Mouse (Mus musculus): ENCODE results near the gene Haus2. TPM values are rescaled to one million over a fixed set of nuclear protein-coding genes. Genes with fewer than 3 reads are reported as not detected.
"Not testable (repeated sequence)": the region's sequence is repeated elsewhere in the genome, so short reads cannot be mapped to it uniquely, and the experiment has no call there.

Haus2 gene
- 19.9 and 27.4 TPM in 2 replicates for total RNA-seq (2014; fragmentation: Nextera tagmentation)
- 15.4 and 22.6 TPM in 2 replicates for total RNA-seq (2017)

DNA sequence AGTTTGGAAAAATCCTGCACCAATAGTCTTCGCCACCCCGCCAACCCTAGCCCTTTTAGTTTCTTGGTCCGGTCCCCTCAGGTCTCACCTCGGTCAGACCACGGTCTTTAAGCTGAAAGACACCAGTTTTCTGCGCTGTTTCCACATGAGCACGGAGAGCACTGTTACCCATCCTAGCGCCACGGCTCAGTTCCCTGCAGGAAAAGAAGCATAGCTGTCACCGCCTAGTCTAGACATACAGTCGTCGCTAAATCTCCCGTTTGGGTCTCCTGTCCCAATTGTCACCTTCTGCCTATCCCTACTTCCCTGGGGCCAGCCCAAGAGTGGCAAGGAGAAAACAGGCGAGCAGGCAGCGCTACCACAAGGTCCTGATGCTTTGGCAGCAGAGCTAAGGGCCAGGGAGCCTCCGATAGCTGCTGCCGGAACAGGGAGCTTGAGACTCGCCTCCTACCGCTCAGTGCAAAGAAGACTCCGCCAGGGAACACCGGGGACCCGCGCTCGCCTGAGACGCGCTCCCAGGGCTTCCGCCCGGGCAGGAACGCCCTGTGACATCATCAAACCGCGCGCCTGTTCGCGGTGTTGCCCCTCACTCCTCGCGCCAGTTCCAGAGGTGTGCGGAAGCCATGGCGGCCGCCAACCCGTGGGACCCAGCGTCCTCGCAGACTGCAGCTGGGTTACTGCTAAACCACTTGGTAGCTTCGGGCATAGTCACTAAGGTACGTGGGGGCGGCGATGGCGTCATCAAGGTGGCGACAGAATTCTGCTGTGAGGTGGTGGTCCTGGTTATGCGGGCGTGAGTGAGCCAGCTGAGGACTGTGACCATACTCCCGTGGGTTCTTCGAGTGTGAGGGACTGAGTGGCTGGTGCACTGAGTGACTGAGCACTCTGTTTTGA, at the start of gene Haus2, which contains the start of gene Lrrc57:
Gene Haus2, plus strand, starts transcription at position 554 of the 894 bp plus-strand sequence.
Gene Lrrc57, minus strand, starts transcription at position 691 of the 894 bp plus-strand sequence.
- ATAC-seq (replicated peaks; ENCODE audit: low FRiP score, low TSS enrichment, poor library complexity, severe bottlenecking), result peak; percentile 93

DNA sequence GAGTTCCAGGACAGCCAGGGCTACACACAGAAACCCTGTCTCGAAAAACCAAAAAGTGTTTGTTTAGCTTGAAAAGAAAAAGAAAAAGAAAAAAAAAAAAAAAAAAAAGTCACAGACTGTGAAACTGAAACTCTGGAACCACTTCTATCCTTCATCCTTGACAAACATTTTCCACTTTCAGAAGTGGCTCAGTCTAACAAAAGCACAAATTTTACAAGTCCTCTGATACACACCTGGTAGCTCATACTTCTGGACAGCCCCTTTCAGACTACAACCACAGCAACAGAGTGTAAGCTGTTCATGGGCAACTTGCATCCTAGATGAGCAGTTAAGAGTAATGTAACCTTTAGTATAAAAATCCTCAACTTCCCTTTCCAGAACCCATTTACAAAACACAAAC, 47.7 kb upstream of the Haus2 start:
- no peak for ATAC-seq (replicated peaks; ENCODE audit: low FRiP score, low TSS enrichment, poor library complexity, severe bottlenecking)

DNA sequence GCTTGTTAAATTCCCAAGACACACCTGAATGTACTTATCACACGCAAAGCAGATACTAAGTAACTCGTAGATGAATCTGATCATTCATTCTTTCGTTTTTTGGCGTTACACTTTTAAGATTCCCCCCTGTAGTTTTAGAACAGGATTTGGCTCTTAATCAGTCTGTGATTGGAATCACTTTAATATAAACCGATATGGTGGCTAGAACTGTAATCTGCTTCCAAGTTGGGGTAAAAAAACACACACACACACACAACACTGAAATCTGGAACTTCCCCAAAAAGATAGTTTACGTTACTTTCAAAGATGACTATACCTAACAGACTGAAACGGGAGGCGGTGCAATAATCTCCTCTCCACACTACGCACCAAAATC, 46.3 kb upstream of the Haus2 start:
- no peak for ATAC-seq (replicated peaks; ENCODE audit: low FRiP score, low TSS enrichment, poor library complexity, severe bottlenecking)

DNA sequence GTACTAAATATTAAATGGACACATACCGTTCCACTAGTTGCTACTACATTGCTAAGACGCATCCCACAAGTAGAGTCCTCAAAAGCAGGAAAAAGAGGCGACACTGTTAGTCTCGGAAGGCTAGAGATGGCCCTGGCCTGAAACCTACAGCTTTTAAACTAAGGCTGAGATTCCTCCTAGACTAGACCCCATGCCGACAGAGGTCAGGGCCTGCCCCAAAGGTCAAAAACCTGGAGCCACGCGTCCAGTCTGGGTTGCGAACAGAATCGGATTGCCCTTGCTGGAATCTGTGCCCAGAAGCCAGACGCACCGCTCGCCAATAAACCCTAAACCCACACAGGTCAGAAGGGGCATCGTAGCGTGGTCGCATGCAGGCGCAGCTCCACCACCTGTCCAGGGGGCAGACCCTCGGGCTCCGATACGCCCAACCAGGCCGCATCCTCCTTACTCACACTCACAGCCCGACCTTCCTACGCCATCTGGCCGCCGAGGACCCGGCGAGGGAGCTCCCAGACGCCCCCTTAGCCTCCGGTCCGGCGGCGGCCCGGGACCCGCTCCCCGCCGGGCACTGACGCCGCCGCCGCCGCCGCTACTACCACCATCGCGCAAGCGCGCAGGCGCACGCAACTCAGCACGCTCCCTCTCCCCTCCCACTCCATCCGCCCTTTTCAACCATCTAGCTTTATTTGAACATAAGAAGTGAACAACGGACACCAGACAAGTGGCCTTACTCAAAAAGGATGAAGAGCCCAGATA, 45.8 kb upstream of the Haus2 start, which contains the start of gene Zfp106:
Gene Zfp106, minus strand, starts transcription at position 609 of the 756 bp plus-strand sequence.
- ATAC-seq (replicated peaks; ENCODE audit: low FRiP score, low TSS enrichment, poor library complexity, severe bottlenecking), result peak; percentile 78

DNA sequence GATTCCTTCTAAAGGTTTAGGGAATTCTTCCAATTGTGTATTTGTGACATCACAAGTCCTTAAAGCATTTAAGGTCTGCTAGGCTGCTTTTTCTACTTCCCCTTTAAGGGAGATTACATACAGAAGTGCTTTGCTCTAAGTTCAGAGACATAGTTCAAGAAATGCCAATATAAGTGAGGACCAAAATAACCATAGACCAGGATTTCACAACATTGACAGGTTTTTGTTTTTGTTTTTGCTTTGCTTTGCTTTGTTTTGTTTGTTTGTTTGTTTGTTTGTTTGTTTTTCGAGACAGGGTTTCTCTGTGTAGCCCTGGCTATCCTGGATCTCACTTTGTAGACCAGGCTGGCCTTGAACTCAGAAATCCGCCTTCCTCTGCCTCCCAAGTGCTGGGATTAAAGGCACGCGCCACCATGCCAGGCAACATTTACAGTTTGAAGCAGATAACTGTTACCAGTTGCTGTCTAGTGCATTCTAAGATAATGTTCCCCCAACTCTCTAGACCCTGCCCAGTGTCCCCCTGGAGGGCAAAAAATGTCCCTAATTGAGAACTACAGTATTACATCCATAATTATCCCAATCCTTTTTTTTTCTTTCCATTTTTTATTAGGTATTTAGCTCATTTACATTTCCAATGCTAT, 44.5 kb upstream of the Haus2 start:
- not testable (repeated sequence) for ATAC-seq (replicated peaks; ENCODE audit: low FRiP score, low TSS enrichment, poor library complexity, severe bottlenecking)

DNA sequence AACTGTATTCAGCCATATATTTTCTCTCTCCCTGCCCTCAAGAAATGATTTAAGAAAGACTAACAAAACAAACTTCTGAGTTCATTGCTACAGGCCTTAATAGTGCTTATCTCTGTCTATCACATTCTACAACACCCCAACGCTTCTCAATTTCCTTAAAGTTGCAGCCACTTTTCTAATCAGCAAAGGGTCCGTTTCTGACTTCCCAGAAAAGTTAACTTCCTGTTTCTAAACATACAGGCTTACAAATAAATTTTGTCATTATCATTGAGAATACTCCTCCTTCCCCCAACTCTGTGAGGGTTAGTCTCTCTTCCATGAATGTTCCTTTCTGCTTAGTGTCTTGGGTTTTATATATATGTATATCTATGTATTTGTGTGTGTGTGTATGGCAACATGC, 43.8 kb upstream of the Haus2 start:
- ATAC-seq (replicated peaks; ENCODE audit: low FRiP score, low TSS enrichment, poor library complexity, severe bottlenecking), result 0 out of 2 replicates have a peak, but pooled peaks have one; percentile 33

DNA sequence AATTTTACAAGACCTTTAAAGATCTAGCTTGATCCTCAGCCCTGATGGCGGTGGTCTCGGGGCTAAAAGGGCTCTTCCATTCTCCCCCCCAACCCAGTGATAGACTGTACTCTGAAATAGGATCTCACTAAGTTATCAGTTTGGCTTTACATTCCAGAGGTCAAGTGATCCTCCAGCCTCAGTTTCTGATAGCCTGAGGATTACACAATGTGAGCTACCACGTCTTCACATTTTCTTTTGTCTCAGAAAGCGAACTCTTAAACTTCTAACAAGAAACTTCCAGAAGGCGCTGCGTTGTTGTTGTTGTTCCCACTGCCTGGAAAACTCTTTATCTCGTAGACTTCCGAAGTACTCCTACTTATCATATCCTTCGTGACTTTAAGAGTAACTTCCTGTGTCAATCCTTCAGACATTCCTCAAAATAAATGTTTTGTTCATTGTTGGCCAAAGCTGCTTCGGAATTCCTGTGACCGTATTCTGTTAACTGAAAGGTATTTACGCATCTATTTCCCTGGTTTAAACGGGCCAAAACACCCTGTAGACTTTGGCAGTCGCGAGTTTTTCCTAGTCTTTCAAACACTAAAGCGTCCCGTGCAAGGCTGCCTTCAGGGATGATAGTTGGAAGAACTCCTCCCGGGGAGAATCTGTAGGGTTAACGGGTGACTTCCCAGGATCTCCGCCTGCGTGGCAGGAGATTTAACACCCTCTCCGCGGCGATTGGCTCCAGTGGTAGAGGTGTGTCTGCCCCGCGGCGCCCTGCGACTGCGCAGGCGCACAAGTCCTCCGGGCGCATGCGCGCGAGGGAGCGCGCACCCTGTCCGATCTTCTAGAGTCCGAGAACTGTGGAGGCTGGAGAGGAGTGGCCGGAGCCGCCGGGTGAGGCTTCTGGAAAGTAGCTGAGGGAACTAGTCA, 42.0 kb upstream of the Haus2 start, which contains the start of gene Snap23:
Gene Snap23, plus strand, starts transcription at position 786 of the 912 bp plus-strand sequence.
- ATAC-seq (replicated peaks; ENCODE audit: low FRiP score, low TSS enrichment, poor library complexity, severe bottlenecking), result peak; percentile 78

DNA sequence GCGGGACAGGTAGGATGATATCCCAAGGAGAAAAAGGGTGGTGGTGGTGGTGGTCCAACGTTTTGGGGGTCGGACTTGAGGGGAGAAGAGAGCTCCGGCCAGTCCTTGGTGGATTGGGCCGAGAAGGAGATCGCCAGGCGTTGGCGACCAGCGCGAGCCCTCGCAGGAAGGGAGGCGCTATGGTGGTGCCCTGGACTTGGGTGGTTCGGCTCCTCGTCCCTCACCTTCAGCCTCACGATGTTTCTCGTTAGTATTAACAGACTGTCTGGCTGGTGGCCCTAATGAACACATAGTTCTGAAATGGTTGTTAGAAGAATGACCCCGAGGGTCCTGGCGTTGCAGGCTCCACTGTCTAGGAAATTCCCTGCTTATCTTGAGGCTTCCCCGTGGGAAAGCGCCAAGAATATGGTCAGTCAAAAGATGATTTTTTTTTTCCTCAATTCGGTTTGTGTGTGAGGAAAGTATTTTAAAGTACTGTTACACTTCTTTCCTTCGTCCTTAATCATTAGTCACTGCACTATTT, 41.3 kb upstream of the Haus2 start:
- ATAC-seq (replicated peaks; ENCODE audit: low FRiP score, low TSS enrichment, poor library complexity, severe bottlenecking), result peak; percentile 18; the same call in 1 of the 2 replicates

DNA sequence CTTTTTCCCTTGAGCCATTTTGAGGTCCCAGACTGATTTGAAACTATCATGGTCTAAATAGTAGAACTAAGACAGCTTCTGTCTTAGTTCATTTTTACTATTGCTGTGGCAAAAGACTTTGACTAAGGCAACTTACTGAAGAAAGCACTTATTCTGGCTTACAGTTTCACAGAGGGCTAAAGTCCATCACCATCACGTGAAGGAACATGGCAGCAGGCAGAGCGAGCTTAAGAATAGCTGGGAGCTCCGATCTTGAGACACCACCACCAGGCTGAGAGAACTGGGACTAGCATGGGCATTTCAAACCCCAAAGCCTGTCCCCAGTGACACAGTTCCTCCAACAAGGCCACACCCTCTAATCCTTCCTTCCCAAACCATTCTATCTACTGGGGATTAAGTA, 38.1 kb upstream of the Haus2 start:
- no peak for ATAC-seq (replicated peaks; ENCODE audit: low FRiP score, low TSS enrichment, poor library complexity, severe bottlenecking)

DNA sequence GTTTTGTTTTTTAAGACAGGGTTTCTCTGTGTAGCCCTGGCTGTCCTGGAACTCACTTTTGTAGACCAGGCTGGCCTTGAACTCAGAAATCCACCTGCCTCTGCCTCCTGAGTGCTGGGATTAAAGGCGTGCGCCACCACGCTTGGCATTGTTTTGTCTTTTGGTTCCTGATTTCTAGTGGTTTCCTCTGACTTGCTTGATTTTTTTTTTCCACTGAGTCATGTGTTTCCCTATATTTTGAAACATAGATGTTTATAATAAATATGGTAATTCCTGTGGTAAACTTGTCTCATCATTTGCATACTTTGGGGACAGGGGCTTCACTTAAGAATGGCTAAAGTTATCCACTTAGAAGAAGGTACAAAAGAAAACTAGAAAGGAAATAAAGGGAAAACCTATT, 37.0 kb upstream of the Haus2 start:
- not testable (repeated sequence) for ATAC-seq (replicated peaks; ENCODE audit: low FRiP score, low TSS enrichment, poor library complexity, severe bottlenecking)

DNA sequence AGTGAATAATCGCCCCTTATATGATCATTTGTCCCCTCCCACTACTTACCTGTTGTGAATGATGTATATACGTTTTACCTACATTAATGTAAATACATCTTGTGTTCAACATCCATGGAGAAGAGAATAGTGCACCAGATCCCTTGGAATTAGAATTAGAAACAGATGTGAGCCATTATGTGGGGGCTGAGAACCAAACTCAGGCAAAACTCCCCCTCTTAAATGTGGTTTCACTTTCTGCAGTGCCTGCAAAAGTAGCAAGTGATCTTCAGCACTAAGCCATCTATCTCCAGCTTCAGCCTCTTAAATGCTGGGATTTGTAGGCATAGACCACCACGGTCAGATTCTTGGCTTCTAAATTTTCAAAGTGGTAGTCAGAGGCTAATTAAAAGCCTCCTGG, 34.1 kb upstream of the Haus2 start:
- ATAC-seq (replicated peaks; ENCODE audit: low FRiP score, low TSS enrichment, poor library complexity, severe bottlenecking), result no peak

DNA sequence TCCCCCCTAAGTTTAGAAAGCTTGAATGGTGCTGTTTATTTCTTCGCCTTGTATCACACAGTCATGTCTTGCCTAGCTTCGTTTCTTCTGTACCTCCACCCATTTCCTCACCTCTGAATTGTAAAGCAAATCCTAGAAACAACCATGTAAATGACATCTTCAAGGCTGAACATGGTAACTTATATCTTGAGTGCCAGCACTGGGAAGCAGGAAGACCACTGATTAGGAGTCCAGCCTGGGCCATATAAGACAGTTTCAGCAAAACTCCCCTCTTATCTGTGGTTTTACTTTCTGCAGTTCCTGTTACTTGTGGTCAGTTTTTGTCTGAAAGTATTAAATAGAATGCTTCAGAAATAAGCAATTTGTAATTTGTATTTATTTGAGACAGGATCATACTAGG, 33.2 kb upstream of the Haus2 start:
- ATAC-seq (replicated peaks; ENCODE audit: low FRiP score, low TSS enrichment, poor library complexity, severe bottlenecking), result peak; percentile 92

DNA sequence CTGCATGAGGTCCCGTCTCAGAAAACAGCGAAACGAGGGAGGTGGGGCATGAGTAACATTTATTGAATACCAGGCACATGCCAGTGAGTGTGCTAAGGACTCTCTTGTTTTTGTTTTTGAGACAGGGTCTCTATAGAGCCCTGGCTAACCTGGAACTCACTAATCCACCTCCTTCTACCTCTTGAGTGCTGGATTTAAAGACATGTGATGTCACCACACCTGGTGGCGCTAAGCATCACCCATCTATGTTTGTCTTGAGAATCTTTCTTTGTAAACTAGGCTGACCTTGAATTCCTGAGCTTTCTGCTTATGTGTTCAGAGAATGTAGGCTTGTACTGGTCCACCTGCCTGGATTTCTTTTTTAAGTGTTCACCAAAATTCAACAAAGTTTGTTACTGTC, 31.4 kb upstream of the Haus2 start:
- ATAC-seq (replicated peaks; ENCODE audit: low FRiP score, low TSS enrichment, poor library complexity, severe bottlenecking), result no peak

DNA sequence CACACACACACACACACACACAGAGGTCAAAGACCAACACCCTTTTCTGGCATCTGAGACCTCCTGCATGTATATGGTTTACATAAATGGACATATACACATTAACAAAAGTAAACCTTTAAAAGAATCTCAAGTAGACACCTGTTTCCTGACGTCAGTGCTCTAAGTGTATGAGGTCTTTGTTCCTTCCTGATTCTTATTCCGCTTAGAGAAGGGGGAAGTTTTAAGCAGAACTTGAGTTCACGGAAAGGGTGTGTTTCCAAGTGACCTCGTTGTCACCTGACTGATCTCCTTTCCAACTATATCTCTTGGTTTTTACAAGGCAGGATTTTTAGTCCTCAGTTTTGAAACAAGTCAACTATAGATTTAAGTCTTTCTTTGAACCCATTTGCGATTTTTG, 30.9 kb upstream of the Haus2 start:
- no peak for ATAC-seq (replicated peaks; ENCODE audit: low FRiP score, low TSS enrichment, poor library complexity, severe bottlenecking)

DNA sequence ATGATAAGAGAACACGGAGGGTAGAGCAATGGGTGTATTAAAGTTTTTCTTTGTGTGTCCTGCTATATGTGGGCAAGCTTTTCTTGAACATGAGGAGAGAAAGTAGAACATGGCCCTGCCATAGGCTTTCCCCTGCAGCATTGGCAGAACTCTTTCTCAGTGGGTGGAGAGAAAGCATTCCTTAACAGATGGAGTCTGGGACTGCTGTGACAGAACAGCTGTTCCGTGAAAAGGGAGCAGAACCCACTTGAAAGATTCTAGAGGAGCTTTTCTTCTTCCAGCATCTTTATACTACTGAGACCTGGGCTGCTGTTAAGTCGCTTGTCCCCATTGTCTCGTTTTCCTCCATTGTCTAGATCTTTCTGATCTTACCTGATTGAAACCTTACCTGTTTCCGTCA, 19.4 kb upstream of the Haus2 start:
- ATAC-seq (replicated peaks; ENCODE audit: low FRiP score, low TSS enrichment, poor library complexity, severe bottlenecking), result no peak

DNA sequence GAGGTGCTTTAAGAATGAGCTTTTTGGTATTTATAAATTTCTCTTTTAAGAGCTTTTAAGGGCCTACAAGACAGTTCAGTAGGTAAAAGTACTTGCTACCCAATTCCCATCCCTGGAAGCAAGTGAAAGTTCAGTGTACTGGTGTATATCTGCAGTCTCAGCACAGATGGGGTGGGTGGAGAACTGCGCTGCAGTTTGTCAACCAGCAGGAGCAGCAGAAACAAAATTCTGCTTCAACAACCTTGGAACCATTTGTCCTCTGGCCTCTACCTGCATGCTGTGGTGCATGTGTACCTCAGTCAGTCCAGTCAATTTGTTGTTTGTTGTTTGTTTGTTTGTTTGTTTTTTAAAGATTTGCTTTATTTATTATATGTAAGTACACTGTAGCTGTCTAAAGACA, 17.0 kb upstream of the Haus2 start:
- ATAC-seq (replicated peaks; ENCODE audit: low FRiP score, low TSS enrichment, poor library complexity, severe bottlenecking), result no peak

DNA sequence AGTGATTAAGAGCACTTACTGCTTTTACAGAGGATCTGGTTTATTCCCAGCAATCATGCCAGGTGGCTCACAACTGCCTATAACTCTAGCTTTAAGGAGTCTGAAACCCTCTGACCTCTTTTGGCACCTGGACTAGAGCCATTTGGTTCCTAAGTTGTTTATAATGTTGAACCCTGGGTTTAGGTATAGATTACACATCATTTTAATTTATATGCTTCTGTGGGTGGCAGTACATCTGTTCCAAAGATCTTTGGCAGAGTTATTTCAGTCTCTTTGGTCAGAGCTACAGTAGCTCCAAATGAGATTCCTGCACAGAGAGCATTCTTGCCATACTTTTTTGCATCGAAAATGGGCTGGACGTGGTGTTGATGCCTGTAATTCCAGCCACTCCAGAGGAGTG, 11.4 kb upstream of the Haus2 start:
- ATAC-seq (replicated peaks; ENCODE audit: low FRiP score, low TSS enrichment, poor library complexity, severe bottlenecking), result no peak

DNA sequence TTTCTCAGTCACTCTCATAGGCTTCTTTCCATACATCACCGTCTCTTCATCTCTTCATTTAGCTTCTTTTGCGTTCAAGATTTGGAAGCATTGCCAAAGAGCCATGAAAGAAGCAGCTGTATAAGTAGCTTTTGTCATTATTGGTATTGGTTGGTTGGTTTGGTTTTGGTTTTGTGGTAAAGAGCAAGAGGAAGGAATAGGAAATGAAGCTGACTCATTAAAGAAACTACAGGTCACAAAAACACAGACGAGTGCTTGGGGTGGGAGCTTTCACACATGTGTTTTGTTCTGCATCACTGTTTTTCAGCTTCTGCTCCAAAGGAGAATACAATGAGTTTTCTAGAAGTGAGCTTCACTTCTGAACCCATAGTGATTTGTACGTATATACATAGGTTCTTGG, 9.7 kb upstream of the Haus2 start:
- ATAC-seq (replicated peaks; ENCODE audit: low FRiP score, low TSS enrichment, poor library complexity, severe bottlenecking), result no peak

All from megakaryocyte-erythroid progenitor cell, adult 5-6 weeks (primary cell).